8 mouse cellular contexts compared by ENCODE assay signal in genomic region chr6:107528877-107529864, GRCm38 (mm10). TPM values are rescaled to one million over a fixed set of nuclear protein-coding genes. Genes with fewer than 3 reads are reported as not detected.
DNase-seq lines count a peak whose midpoint lies in the region; ATAC-seq and TF ChIP-seq lines count a peak whose summit lies in the region.

Gene Lrrn1, plus strand, starts transcription at chr6:107529768.

- peak within 1 kb of the TSS; percentile 71 for H3ac ChIP-seq in C2C12 (ENCODE audit: control insufficient read depth, insufficient read length, low read depth)

- peaks cover 23% of the 10 kb centered on the region for H3K4me1 ChIP-seq in embryonic facial prominence, embryonic 10.5 days
- H3K4me1 ChIP-seq in heart, embryonic 14.5 days (ENCODE audit: control insufficient read depth in 2 of 2, insufficient read depth in 2 of 2, low read length in 2 of 2), result peaks cover 2 to 10% of the 10 kb centered on the region in 2 experiments; a peak in 2 of 4 replicates
- no peaks in the 10 kb centered on the region for H3K4me1 ChIP-seq in liver, postnatal 0 days (ENCODE audit: insufficient read depth)

- TF ChIP-seq EP300 in liver, postnatal 0 days (IDR thresholded peaks at IDR 0.05; ENCODE audit: low read depth), result no peak

- peak; percentile 83 for DNase-seq in adrenal gland, adult 2 months
- peak; percentile 86 for DNase-seq in embryonic facial prominence, embryonic 10.5 days (ENCODE audit: low spot score)
- peak; percentile 79 for DNase-seq in layer of hippocampus, adult 2 months (ENCODE audit: low spot score in 2 of 2)
- DNase-seq in liver, postnatal 0 days, result peak; percentile 12
- peak; percentile 84 for DNase-seq in right cerebral cortex, postnatal 25 days

- peak within 1 kb of the TSS; percentile 28 for H3K4me3 ChIP-seq in C2C12 (ENCODE audit: insufficient read depth, poor library complexity, severe bottlenecking)
- H3K4me3 ChIP-seq in embryonic facial prominence, embryonic 10.5 days, result peak within 1 kb of the TSS; percentile 81
- H3K4me3 ChIP-seq in heart, embryonic 14.5 days (ENCODE audit: control insufficient read depth in 1 of 2, insufficient read depth in 1 of 2, low read depth in 1 of 2, low read length in 2 of 2), result peak within 1 kb of the TSS; percentile 44 to 52
- peak within 1 kb of the TSS; percentile 78 for H3K4me3 ChIP-seq in layer of hippocampus, adult 2 months
- peak within 1 kb of the TSS; percentile 19 for H3K4me3 ChIP-seq in liver, postnatal 0 days (ENCODE audit: low read depth, low read length)

- H3K79me3 ChIP-seq in C2C12 (ENCODE audit: low read depth), result peaks cover 3% of the 10 kb centered on the region

- H3K9me3 ChIP-seq in embryonic facial prominence, embryonic 10.5 days, result no peaks in the 10 kb centered on the region
- H3K9me3 ChIP-seq in heart, embryonic 14.5 days (ENCODE audit: control insufficient read depth, low read length), result no peaks in the 10 kb centered on the region
- H3K9me3 ChIP-seq in liver, postnatal 0 days (ENCODE audit: low read length), result no peaks in the 10 kb centered on the region

- H3K27ac ChIP-seq in embryonic facial prominence, embryonic 10.5 days (replicated peaks), result peak within 1 kb of the TSS; percentile 87
- no peak within 1 kb of the TSS for H3K27ac ChIP-seq in heart, embryonic 14.5 days (replicated peaks in 1 of 2; ENCODE audit: control insufficient read depth in 1 of 2, insufficient read depth in 1 of 2, low read depth in 2 of 2, low read length in 2 of 2)
- peak within 1 kb of the TSS; percentile 98 for H3K27ac ChIP-seq in layer of hippocampus, adult 2 months
- H3K27ac ChIP-seq in liver, postnatal 0 days (ENCODE audit: low read depth), result no peak within 1 kb of the TSS

- no peak for TF ChIP-seq CTCF in C2C12 (IDR thresholded peaks at IDR 0.05; ENCODE audit: control insufficient read depth, insufficient read depth, insufficient read length)
- peak; percentile 56 for TF ChIP-seq CTCF in layer of hippocampus, adult 2 months (conservative IDR thresholded peaks at IDR 0.05)
- no peak for TF ChIP-seq CTCF in liver, postnatal 0 days (IDR thresholded peaks at IDR 0.05; ENCODE audit: low read depth)

- H3K36me3 ChIP-seq in C2C12 (ENCODE audit: control insufficient read depth, insufficient read depth), result no peaks in the 10 kb centered on the region
- H3K36me3 ChIP-seq in embryonic facial prominence, embryonic 10.5 days (replicated peaks), result no peaks in the 10 kb centered on the region
- H3K36me3 ChIP-seq in heart, embryonic 14.5 days (ENCODE audit: control insufficient read depth, insufficient read depth, low read length), result no peaks in the 10 kb centered on the region
- no peaks in the 10 kb centered on the region for H3K36me3 ChIP-seq in liver, postnatal 0 days (replicated peaks; ENCODE audit: insufficient read depth, low read length)

- H3K27me3 ChIP-seq in C2C12 (ENCODE audit: control insufficient read depth, insufficient read depth, insufficient read length), result no peaks in the 10 kb centered on the region
- H3K27me3 ChIP-seq in embryonic facial prominence, embryonic 10.5 days (replicated peaks; ENCODE audit: low read depth, poor library complexity, severe bottlenecking), result peaks cover 32% of the 10 kb centered on the region
- peaks cover 36% of the 10 kb centered on the region for H3K27me3 ChIP-seq in heart, embryonic 14.5 days (ENCODE audit: control insufficient read depth, insufficient read depth, low read length)
- H3K27me3 ChIP-seq in liver, postnatal 0 days (ENCODE audit: insufficient read depth, low read length), result peaks cover 19% of the 10 kb centered on the region

- ATAC-seq in heart, embryonic 14.5 days (ENCODE audit: insufficient number of reproducible peaks, insufficient read depth, low FRiP score, low read depth), result peak; percentile 43; the same call in 1 of the 2 replicates
- ATAC-seq in liver, postnatal 0 days, result no peak
- no peak for ATAC-seq in monocyte, adult 5-6 weeks (replicated peaks; ENCODE audit: insufficient number of reproducible peaks, low FRiP score, low TSS enrichment, poor library complexity, severe bottlenecking)

- H3K79me2 ChIP-seq in C2C12 (ENCODE audit: control insufficient read depth, insufficient read depth), result no peaks in the 10 kb centered on the region

- H3K4me2 ChIP-seq in heart, embryonic 14.5 days (ENCODE audit: low read length), result peak within 1 kb of the TSS; percentile 98
- peak within 1 kb of the TSS; percentile 54 for H3K4me2 ChIP-seq in liver, postnatal 0 days (ENCODE audit: low read depth, low read length)

- WGBS in embryonic facial prominence, embryonic 10.5 days, result 4% methylated on average over 43 of the region's 43 CpGs
- WGBS in heart, embryonic 14.5 days, result 6% methylated on average over 31 of the region's 43 CpGs
- WGBS in liver, postnatal 0 days (ENCODE audit: insufficient replicate concordance), result 18% methylated on average over 12 of the region's 43 CpGs

- H3K9ac ChIP-seq in heart, embryonic 14.5 days (ENCODE audit: low read length), result peak within 1 kb of the TSS; percentile 57
- H3K9ac ChIP-seq in liver, postnatal 0 days (replicated peaks), result no peak within 1 kb of the TSS

TF ChIP-seq in C2C12, 6 proteins besides CTCF, POLR2A, EP300 and RAD21:
- TF ChIP-seq MYOG (IDR thresholded peaks at IDR 0.05; ENCODE audit: control insufficient read depth, extremely low read depth, insufficient read length), result no peak
- TF ChIP-seq USF1 (IDR thresholded peaks at IDR 0.05; ENCODE audit: low read depth), result no peak
- no peak for TF ChIP-seq FOSL1 (IDR thresholded peaks at IDR 0.05; ENCODE audit: insufficient read depth, low read length, poor library complexity, severe bottlenecking)
- no peak for TF ChIP-seq MYOD1 (IDR thresholded peaks at IDR 0.05; ENCODE audit: control insufficient read depth, insufficient read length, low read depth)
- no peak for TF ChIP-seq MAX (IDR thresholded peaks at IDR 0.05)
- TF ChIP-seq CEBPB (IDR thresholded peaks at IDR 0.05; ENCODE audit: low read depth), result no peak
TF ChIP-seq in C2C12: peak in this region for 0.

RNA-seq across cellular contexts. Expression of gene Lrrn1, which starts in this region (rescaled TPM):
- 6.1 TPM for polyA plus RNA-seq in C2C12 (2012; fragmentation: generic; extraction: Trizol)
- total RNA-seq in adrenal gland, adult 2 months (2021), result 10 to 100 TPM; 16.0 to 68.7 TPM
- 108 and 145 TPM in 2 replicates for polyA plus RNA-seq in adrenal gland, adult 2 months (2012; rRNA removed)
- 27.4 and 41.5 TPM in 2 replicates for polyA plus RNA-seq in embryonic facial prominence, embryonic 10.5 days (2016; fragmentation: Nextera tagmentation; extraction: Ambion mirVana)
- 0.65 and 1.5 TPM in 2 replicates for polyA plus RNA-seq in heart, embryonic 14.5 days (2014; fragmentation: Nextera tagmentation; extraction: Ambion mirVana)
- total RNA-seq in layer of hippocampus, adult 2 months (2021), result 100 to 1,000 TPM in 1 of 2 experiments, 10 to 100 TPM in 1; 97.3 to 101 TPM
- 0.16 and 0.34 TPM in 2 replicates for polyA plus RNA-seq in liver, postnatal 0 days (2015; fragmentation: Nextera tagmentation; extraction: Ambion mirVana)
- total RNA-seq in monocyte, adult 5-6 weeks (2017), result 0.57 TPM in 1 of 3 replicates, not detected in the others

Comparison
In these comparisons a context has a peak if more than half of its experiments do, and no peak if none do; other contexts are left out.
1. RNA of gene Lrrn1 (total RNA-seq): 97.3 to 101 TPM in layer of hippocampus, adult 2 months and 16.0 to 68.7 TPM in adrenal gland, adult 2 months; 0.57 TPM in monocyte, adult 5-6 weeks; every median in the first group is over 10 times any median in the second.
2. Peak in DNase-seq, H3K4me3 ChIP-seq and H3K4me2 ChIP-seq in liver, postnatal 0 days; RNA of the gene not detected or under 1 TPM.
3. H3K4me3 ChIP-seq: peak in every context shown above with its lines; median percentile 81 in embryonic facial prominence, embryonic 10.5 days; 78 in layer of hippocampus, adult 2 months; 48 in heart, embryonic 14.5 days; 28 in C2C12; 19 in liver, postnatal 0 days.
4. DNase-seq: peak in every context shown above with its lines; median percentile 86 in embryonic facial prominence, embryonic 10.5 days; 84 in right cerebral cortex, postnatal 25 days; 83 in adrenal gland, adult 2 months; 79 in layer of hippocampus, adult 2 months; 12 in liver, postnatal 0 days.
5. H3K27ac ChIP-seq: peak in embryonic facial prominence, embryonic 10.5 days (single experiment) and layer of hippocampus, adult 2 months (single experiment); none in heart, embryonic 14.5 days (0 of 2) and liver, postnatal 0 days (single experiment).